In the genomic region with DNA sequence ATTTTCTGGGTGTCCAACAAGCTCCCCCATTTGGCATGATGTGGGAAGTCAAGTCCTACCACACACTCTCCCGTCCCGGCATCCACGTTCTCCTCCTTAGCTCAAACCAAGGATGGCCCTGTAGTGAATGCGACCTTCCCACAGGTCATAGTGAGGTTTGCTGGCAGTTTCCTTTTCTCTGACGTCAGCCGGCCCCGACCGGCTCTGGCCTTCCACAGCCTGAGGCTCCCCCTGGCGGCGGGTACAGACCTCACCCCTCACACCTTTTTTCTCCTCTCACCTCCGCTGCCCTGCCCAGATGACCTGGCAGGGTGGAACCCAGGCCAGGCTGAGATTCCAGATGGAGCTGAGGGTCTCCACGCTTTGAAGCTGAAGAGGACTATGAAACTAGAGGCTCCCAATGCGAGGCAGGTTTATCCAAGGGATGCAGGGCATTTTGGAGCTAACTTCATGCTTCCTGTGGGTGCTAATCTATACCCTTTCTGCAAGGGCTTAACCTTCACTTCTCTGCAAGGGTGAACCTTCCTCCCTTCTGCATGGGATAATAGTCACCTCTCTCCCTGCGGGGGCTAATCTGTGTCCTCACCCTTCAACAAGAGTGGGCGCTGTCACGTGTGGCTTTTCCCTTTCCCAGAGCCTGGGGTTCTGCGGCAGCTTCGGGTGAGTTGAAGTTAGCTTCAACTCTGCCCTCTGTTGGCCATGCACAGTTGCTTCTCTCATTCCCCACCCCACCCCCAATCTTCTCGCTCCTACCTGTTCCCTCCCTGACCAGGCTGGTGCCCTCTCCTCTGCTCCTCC, we compare ENCODE assay signal across 8 mouse cellular contexts. TPM values are rescaled to one million over a fixed set of nuclear protein-coding genes. Genes with fewer than 3 reads are reported as not detected.
DNase-seq lines count a peak whose midpoint lies in the region; ATAC-seq and TF ChIP-seq lines count a peak whose summit lies in the region.

No protein-coding gene starts in this region.

- H3K4me2 ChIP-seq in hindbrain, embryonic 16.5 days (ENCODE audit: low read length), result no peak overlapping the region
- no peak overlapping the region for H3K4me2 ChIP-seq in intestine, postnatal 0 days (replicated peaks; ENCODE audit: low read depth)
- H3K4me2 ChIP-seq in midbrain, postnatal 0 days (ENCODE audit: low read depth, low read length, poor library complexity, severe bottlenecking), result no peak overlapping the region

- TF ChIP-seq CTCF in cerebellum, adult 2 months (IDR thresholded peaks at IDR 0.05; ENCODE audit: borderline replicate concordance, insufficient read depth, low read depth, low read length), result peak; percentile 58
- peak; percentile 93 for TF ChIP-seq CTCF in intestine, postnatal 0 days (IDR thresholded peaks at IDR 0.05; ENCODE audit: low read depth)
- TF ChIP-seq CTCF in midbrain, postnatal 0 days (IDR thresholded peaks at IDR 0.05), result peak; percentile 69

- no peaks in the 10 kb centered on the region for H3K36me3 ChIP-seq in hindbrain, embryonic 10.5 days
- no peaks in the 10 kb centered on the region for H3K36me3 ChIP-seq in hindbrain, embryonic 16.5 days (ENCODE audit: control insufficient read depth, insufficient read depth, low read length)
- H3K36me3 ChIP-seq in intestine, postnatal 0 days (ENCODE audit: control insufficient read depth, insufficient read depth), result no peaks in the 10 kb centered on the region
- H3K36me3 ChIP-seq in midbrain, postnatal 0 days (ENCODE audit: insufficient read depth, low read length), result no peaks in the 10 kb centered on the region

- ATAC-seq in hindbrain, embryonic 16.5 days, result no peak
- ATAC-seq in intestine, postnatal 0 days, result peak; percentile 74
- ATAC-seq in midbrain, postnatal 0 days (ENCODE audit: low FRiP score), result no peak

- no peak overlapping the region for H3K4me3 ChIP-seq in hindbrain, embryonic 10.5 days
- no peak overlapping the region for H3K4me3 ChIP-seq in hindbrain, embryonic 16.5 days (ENCODE audit: low read length)
- H3K4me3 ChIP-seq in cerebellum, adult 2 months (replicated peaks; ENCODE audit: insufficient read depth, low read depth, low read length), result no peak overlapping the region
- H3K4me3 ChIP-seq in intestine, postnatal 0 days (ENCODE audit: low read depth, low read length), result no peak overlapping the region
- no peak overlapping the region for H3K4me3 ChIP-seq in midbrain, postnatal 0 days (ENCODE audit: low read depth, low read length)

- no peaks in the 10 kb centered on the region for H3K9me3 ChIP-seq in hindbrain, embryonic 10.5 days
- H3K9me3 ChIP-seq in hindbrain, embryonic 16.5 days (ENCODE audit: control insufficient read depth, low read length), result no peaks in the 10 kb centered on the region
- H3K9me3 ChIP-seq in intestine, postnatal 0 days (ENCODE audit: control insufficient read depth), result no peaks in the 10 kb centered on the region
- no peaks in the 10 kb centered on the region for H3K9me3 ChIP-seq in midbrain, postnatal 0 days (ENCODE audit: low read length)

- 7% methylated on average over 19 of the region's 19 CpGs for WGBS in hindbrain, embryonic 10.5 days
- WGBS in hindbrain, embryonic 16.5 days, result 8% methylated on average over 19 of the region's 19 CpGs
- 10% methylated on average over 19 of the region's 19 CpGs for WGBS in cerebellum, adult 2 months
- WGBS in intestine, postnatal 0 days, result 7% methylated on average over 19 of the region's 19 CpGs
- WGBS in midbrain, postnatal 0 days, result 8% methylated on average over 19 of the region's 19 CpGs

- intact Hi-C loops in left cerebral cortex, postnatal 4 days (cut with DNase I), result no loop called here

- H3K9ac ChIP-seq in hindbrain, embryonic 16.5 days (ENCODE audit: low read depth, low read length), result no peak overlapping the region
- H3K9ac ChIP-seq in intestine, postnatal 0 days (ENCODE audit: low read depth, low read length), result no peak overlapping the region
- H3K9ac ChIP-seq in midbrain, postnatal 0 days (replicated peaks; ENCODE audit: low read length, poor library complexity, severe bottlenecking), result no peak overlapping the region

- H3K27ac ChIP-seq in hindbrain, embryonic 10.5 days, result no peak overlapping the region
- no peak overlapping the region for H3K27ac ChIP-seq in hindbrain, embryonic 16.5 days (ENCODE audit: low read depth, low read length)
- H3K27ac ChIP-seq in cerebellum, adult 2 months (ENCODE audit: insufficient read depth, low read length), result no peak overlapping the region
- no peak overlapping the region for H3K27ac ChIP-seq in intestine, postnatal 0 days (ENCODE audit: low read depth, low read length)
- no peak overlapping the region for H3K27ac ChIP-seq in midbrain, postnatal 0 days (ENCODE audit: low read depth, low read length)

- TF ChIP-seq POLR2A in cerebellum, adult 2 months (IDR thresholded peaks at IDR 0.05; ENCODE audit: borderline replicate concordance, insufficient read depth, low read length), result no peak

- DNase-seq in hindbrain, embryonic 10.5 days (ENCODE audit: low spot score), result peak; percentile 76
- DNase-seq in cerebellum, adult 2 months, result peak; percentile 61 to 71
- DNase-seq in gastrocnemius, postnatal 10 days, result peak; percentile 87
- DNase-seq in left cerebral cortex, postnatal 4 days, result peak; percentile 78
- peak; percentile 58 for DNase-seq in midbrain, postnatal 0 days (ENCODE audit: low spot score)
- DNase-seq in spleen, postnatal 14 days (ENCODE audit: low spot score in 2 of 2), result peak; percentile 68 to 81

- peaks cover 9% of the 10 kb centered on the region; the same call in 1 of the 2 replicates for H3K4me1 ChIP-seq in hindbrain, embryonic 10.5 days (replicated peaks)
- no peaks in the 10 kb centered on the region for H3K4me1 ChIP-seq in hindbrain, embryonic 16.5 days (ENCODE audit: control insufficient read depth, insufficient read depth, low read depth, low read length)
- no peaks in the 10 kb centered on the region for H3K4me1 ChIP-seq in cerebellum, adult 2 months (ENCODE audit: control insufficient read depth, insufficient read depth, low read length)
- no peaks in the 10 kb centered on the region for H3K4me1 ChIP-seq in intestine, postnatal 0 days (replicated peaks; ENCODE audit: control insufficient read depth, insufficient read depth, low read length)
- H3K4me1 ChIP-seq in midbrain, postnatal 0 days (ENCODE audit: insufficient read depth, low read length), result no peaks in the 10 kb centered on the region

- 0 out of 2 replicates have a peak, but pooled peaks cover 6% of the 10 kb centered on the region for H3K27me3 ChIP-seq in hindbrain, embryonic 10.5 days (ENCODE audit: insufficient read depth, poor library complexity, severe bottlenecking)
- H3K27me3 ChIP-seq in hindbrain, embryonic 16.5 days (replicated peaks; ENCODE audit: control insufficient read depth, insufficient read depth, low read length), result no peaks in the 10 kb centered on the region
- no peaks in the 10 kb centered on the region for H3K27me3 ChIP-seq in cerebellum, adult 2 months (ENCODE audit: control insufficient read depth, insufficient read depth, low read length)
- no peaks in the 10 kb centered on the region for H3K27me3 ChIP-seq in intestine, postnatal 0 days (replicated peaks; ENCODE audit: control insufficient read depth, insufficient read depth, low read length)
- peaks cover 3% of the 10 kb centered on the region; the same call in 1 of the 2 replicates for H3K27me3 ChIP-seq in midbrain, postnatal 0 days (ENCODE audit: insufficient read depth, low read length)

RNA-seq across cellular contexts. Expression of a gene that starts 5.5 kb away (rescaled TPM):
- not detected in 2 replicates for polyA plus RNA-seq in hindbrain, embryonic 10.5 days (2016; fragmentation: Nextera tagmentation; extraction: Ambion mirVana)
- polyA plus RNA-seq in hindbrain, embryonic 16.5 days (2015; fragmentation: Nextera tagmentation; extraction: Ambion mirVana), result not detected in 2 replicates
- not detected in 2 replicates for polyA plus RNA-seq in cerebellum, adult 2 months (2012; rRNA removed)
- not detected for total RNA-seq in gastrocnemius, postnatal 10 days (2021)
- not detected in 2 replicates for polyA plus RNA-seq in intestine, postnatal 0 days (2015; fragmentation: Nextera tagmentation; extraction: Ambion mirVana)
- total RNA-seq in left cerebral cortex, postnatal 4 days (2021), result not detected
- total RNA-seq in midbrain, postnatal 0 days (2014; rRNA removed), result not detected in 2 replicates
- not detected in 2 replicates for polyA plus RNA-seq in midbrain, postnatal 0 days (2015; fragmentation: Nextera tagmentation; extraction: Ambion mirVana)

RNA-seq across cellular contexts. Expression of a gene that starts 12.6 kb away (rescaled TPM):
- not detected in 2 replicates for polyA plus RNA-seq in hindbrain, embryonic 10.5 days (2016; fragmentation: Nextera tagmentation; extraction: Ambion mirVana)
- polyA plus RNA-seq in hindbrain, embryonic 16.5 days (2015; fragmentation: Nextera tagmentation; extraction: Ambion mirVana), result not detected in 2 replicates
- polyA plus RNA-seq in cerebellum, adult 2 months (2012; rRNA removed), result not detected in 2 replicates
- total RNA-seq in gastrocnemius, postnatal 10 days (2021), result not detected
- polyA plus RNA-seq in intestine, postnatal 0 days (2015; fragmentation: Nextera tagmentation; extraction: Ambion mirVana), result 17.0 and 23.4 TPM in 2 replicates
- not detected for total RNA-seq in left cerebral cortex, postnatal 4 days (2021)
- total RNA-seq in midbrain, postnatal 0 days (2014; rRNA removed), result not detected in 2 replicates
- not detected in 2 replicates for polyA plus RNA-seq in midbrain, postnatal 0 days (2015; fragmentation: Nextera tagmentation; extraction: Ambion mirVana)

RNA-seq across cellular contexts. Expression of a gene that starts 17.9 kb away (rescaled TPM):
- polyA plus RNA-seq in hindbrain, embryonic 10.5 days (2016; fragmentation: Nextera tagmentation; extraction: Ambion mirVana), result not detected in 2 replicates
- not detected in 2 replicates for polyA plus RNA-seq in hindbrain, embryonic 16.5 days (2015; fragmentation: Nextera tagmentation; extraction: Ambion mirVana)
- polyA plus RNA-seq in cerebellum, adult 2 months (2012; rRNA removed), result not detected in 2 replicates
- total RNA-seq in gastrocnemius, postnatal 10 days (2021), result not detected
- polyA plus RNA-seq in intestine, postnatal 0 days (2015; fragmentation: Nextera tagmentation; extraction: Ambion mirVana), result not detected in 2 replicates
- not detected for total RNA-seq in left cerebral cortex, postnatal 4 days (2021)
- not detected in 2 replicates for total RNA-seq in midbrain, postnatal 0 days (2014; rRNA removed)
- polyA plus RNA-seq in midbrain, postnatal 0 days (2015; fragmentation: Nextera tagmentation; extraction: Ambion mirVana), result not detected in 2 replicates

RNA-seq across cellular contexts. Expression of a gene that starts 18.9 kb away (rescaled TPM):
- polyA plus RNA-seq in hindbrain, embryonic 10.5 days (2016; fragmentation: Nextera tagmentation; extraction: Ambion mirVana), result 0.10 TPM in 1 of 2 replicates, not detected in the other
- 0.14 TPM in 1 of 2 replicates, not detected in the other for polyA plus RNA-seq in hindbrain, embryonic 16.5 days (2015; fragmentation: Nextera tagmentation; extraction: Ambion mirVana)
- polyA plus RNA-seq in cerebellum, adult 2 months (2012; rRNA removed), result 0.43 and 0.67 TPM in 2 replicates
- not detected for total RNA-seq in gastrocnemius, postnatal 10 days (2021)
- not detected in 2 replicates for polyA plus RNA-seq in intestine, postnatal 0 days (2015; fragmentation: Nextera tagmentation; extraction: Ambion mirVana)
- not detected for total RNA-seq in left cerebral cortex, postnatal 4 days (2021)
- 1.4 TPM in 1 of 2 replicates, not detected in the other for total RNA-seq in midbrain, postnatal 0 days (2014; rRNA removed)
- polyA plus RNA-seq in midbrain, postnatal 0 days (2015; fragmentation: Nextera tagmentation; extraction: Ambion mirVana), result 0.16 and 0.47 TPM in 2 replicates

Comparison
In these comparisons a context has a peak if more than half of its experiments do, and no peak if none do; other contexts are left out.
1. RNA of a gene that starts 12.6 kb away (polyA plus RNA-seq): 17.0 to 23.4 TPM in intestine, postnatal 0 days; not detected in hindbrain, embryonic 10.5 days, not detected in hindbrain, embryonic 16.5 days, not detected in cerebellum, adult 2 months and not detected in midbrain, postnatal 0 days; every median in the first group is over 10 times any median in the second.
2. Peak in every context shown above with its lines, with median percentiles within 50 percentile points of each other: DNase-seq and CTCF ChIP-seq.